Mouse (Mus musculus): Measurements from ENCODE around the gene Stk19. TPM values are rescaled to one million over a fixed set of nuclear protein-coding genes. Genes with fewer than 3 reads are reported as not detected.
"Not testable (repeated sequence)": the region's sequence is repeated elsewhere in the genome, so short reads cannot be mapped to it uniquely, and the experiment has no call there.

The Stk19 gene
- polyA plus RNA-seq, 1 experiment = 18.7 TPM

GRCm38 (mm10) chr17:34836155-34836855 is 440 bp downstream of the Stk19 start:
- H3K9me3 ChIP-seq (replicated peaks; ENCODE audit: control insufficient read depth, insufficient read depth, low read length, poor library complexity, severe bottlenecking) = peaks cover 1% of the 10 kb centered on the region; the same call in 1 of the 2 replicates
- no peaks in the 10 kb centered on the region for H3K27me3 ChIP-seq (ENCODE audit: control insufficient read depth, insufficient read depth, low read length, poor library complexity, severe bottlenecking)
- H3K4me1 ChIP-seq (ENCODE audit: control insufficient read depth, insufficient read depth, low read length) = no peaks in the 10 kb centered on the region
- H3K27ac ChIP-seq (ENCODE audit: insufficient read depth, low read length) = no peak overlapping the region
- no peak for TF ChIP-seq POLR2A (IDR thresholded peaks at IDR 0.05; ENCODE audit: insufficient read depth, low read length)
- TF ChIP-seq EP300 (IDR thresholded peaks at IDR 0.05; ENCODE audit: insufficient read depth, low read depth, low read length) = no peak
- TF ChIP-seq CTCF (IDR thresholded peaks at IDR 0.05; ENCODE audit: low read depth, low read length) = no peak
- H3K4me3 ChIP-seq (ENCODE audit: low read depth, low read length) = peak overlapping the region; percentile 89
- peak overlapping the region; percentile 41 for H3K9ac ChIP-seq (ENCODE audit: low read depth, poor library complexity, severe bottlenecking)
- peaks cover 5% of the 10 kb centered on the region for H3K36me3 ChIP-seq (ENCODE audit: control insufficient read depth, insufficient read depth, low read length, poor library complexity, severe bottlenecking)

GRCm38 (mm10) chr17:34830776-34831175 is 6.0 kb downstream of the Stk19 start:
- not testable (repeated sequence) for H3K4me1 ChIP-seq (ENCODE audit: control insufficient read depth, insufficient read depth, low read length); H3K27ac ChIP-seq (ENCODE audit: insufficient read depth, low read length); H3K9ac ChIP-seq (ENCODE audit: low read depth, poor library complexity, severe bottlenecking); H3K4me3 ChIP-seq (ENCODE audit: low read depth, low read length); H3K27me3 ChIP-seq (ENCODE audit: control insufficient read depth, insufficient read depth, low read length, poor library complexity, severe bottlenecking)
- Histone ChIP-seq H3K9me3 (replicated peaks; ENCODE audit: control insufficient read depth, insufficient read depth, low read length, poor library complexity, severe bottlenecking) (peaks cover 18% of the 10 kb centered on the region), H3K36me3 (ENCODE audit: control insufficient read depth, insufficient read depth, low read length, poor library complexity, severe bottlenecking) (peaks cover 19% of the 10 kb centered on the region)

GRCm38 (mm10) chr17:34814818-34815370 is 21.9 kb downstream of the Stk19 start:
- H3K4me1 ChIP-seq (ENCODE audit: control insufficient read depth, insufficient read depth, low read length) = no peaks in the 10 kb centered on the region

GRCm38 (mm10) chr17:34813747-34814146 is 23.0 kb downstream of the Stk19 start:
- not testable (repeated sequence) for H3K9me3 ChIP-seq (replicated peaks; ENCODE audit: control insufficient read depth, insufficient read depth, low read length, poor library complexity, severe bottlenecking); H3K36me3 ChIP-seq (ENCODE audit: control insufficient read depth, insufficient read depth, low read length, poor library complexity, severe bottlenecking); H3K4me1 ChIP-seq (ENCODE audit: control insufficient read depth, insufficient read depth, low read length); H3K27me3 ChIP-seq (ENCODE audit: control insufficient read depth, insufficient read depth, low read length, poor library complexity, severe bottlenecking); H3K9ac ChIP-seq (ENCODE audit: low read depth, poor library complexity, severe bottlenecking); H3K4me3 ChIP-seq (ENCODE audit: low read depth, low read length); H3K27ac ChIP-seq (ENCODE audit: insufficient read depth, low read length)
- peak; percentile 75 for TF ChIP-seq CTCF (IDR thresholded peaks at IDR 0.05; ENCODE audit: low read depth, low read length)

More at GRCm38 (mm10) chr17:34814818-34815370, 21.9 kb downstream of the Stk19 start:
- Histone ChIP-seq H3K9me3 (replicated peaks; ENCODE audit: control insufficient read depth, insufficient read depth, low read length, poor library complexity, severe bottlenecking) (no peaks in the 10 kb centered on the region), H3K27me3 (ENCODE audit: control insufficient read depth, insufficient read depth, low read length, poor library complexity, severe bottlenecking) (no peaks in the 10 kb centered on the region), H3K9ac (ENCODE audit: low read depth, poor library complexity, severe bottlenecking) (no peak overlapping the region), H3K27ac (ENCODE audit: insufficient read depth, low read length) (no peak overlapping the region), H3K4me3 (ENCODE audit: low read depth, low read length) (no peak overlapping the region), H3K36me3 (ENCODE audit: control insufficient read depth, insufficient read depth, low read length, poor library complexity, severe bottlenecking) (no peaks in the 10 kb centered on the region)
- TF ChIP-seq POLR2A (IDR thresholded peaks at IDR 0.05; ENCODE audit: insufficient read depth, low read length) (no peak), CTCF (IDR thresholded peaks at IDR 0.05; ENCODE audit: low read depth, low read length) (no peak), EP300 (IDR thresholded peaks at IDR 0.05; ENCODE audit: insufficient read depth, low read depth, low read length) (no peak)

GRCm38 (mm10) chr17:34811275-34811674 is 25.5 kb downstream of the Stk19 start:
- H3K27ac ChIP-seq (ENCODE audit: insufficient read depth, low read length) = no peak overlapping the region
- H3K36me3 ChIP-seq (ENCODE audit: control insufficient read depth, insufficient read depth, low read length, poor library complexity, severe bottlenecking) = no peaks in the 10 kb centered on the region
- TF ChIP-seq POLR2A (IDR thresholded peaks at IDR 0.05; ENCODE audit: insufficient read depth, low read length) (no peak), EP300 (IDR thresholded peaks at IDR 0.05; ENCODE audit: insufficient read depth, low read depth, low read length) (no peak), CTCF (IDR thresholded peaks at IDR 0.05; ENCODE audit: low read depth, low read length) (no peak)
- H3K9me3 ChIP-seq (replicated peaks; ENCODE audit: control insufficient read depth, insufficient read depth, low read length, poor library complexity, severe bottlenecking) = no peaks in the 10 kb centered on the region
- no peak overlapping the region for H3K4me3 ChIP-seq (ENCODE audit: low read depth, low read length)
- no peaks in the 10 kb centered on the region for H3K27me3 ChIP-seq (ENCODE audit: control insufficient read depth, insufficient read depth, low read length, poor library complexity, severe bottlenecking)
- no peaks in the 10 kb centered on the region for H3K4me1 ChIP-seq (ENCODE audit: control insufficient read depth, insufficient read depth, low read length)
- no peak overlapping the region for H3K9ac ChIP-seq (ENCODE audit: low read depth, poor library complexity, severe bottlenecking)

GRCm38 (mm10) chr17:34810811-34811210 is 25.9 kb downstream of the Stk19 start:
- H3K4me3 ChIP-seq (ENCODE audit: low read depth, low read length); H3K36me3 ChIP-seq (ENCODE audit: control insufficient read depth, insufficient read depth, low read length, poor library complexity, severe bottlenecking); H3K9ac ChIP-seq (ENCODE audit: low read depth, poor library complexity, severe bottlenecking); H3K9me3 ChIP-seq (replicated peaks; ENCODE audit: control insufficient read depth, insufficient read depth, low read length, poor library complexity, severe bottlenecking); H3K4me1 ChIP-seq (ENCODE audit: control insufficient read depth, insufficient read depth, low read length); H3K27me3 ChIP-seq (ENCODE audit: control insufficient read depth, insufficient read depth, low read length, poor library complexity, severe bottlenecking); H3K27ac ChIP-seq (ENCODE audit: insufficient read depth, low read length): not testable (repeated sequence)

- not testable (repeated sequence) for H3K27ac ChIP-seq (ENCODE audit: insufficient read depth, low read length); H3K36me3 ChIP-seq (ENCODE audit: control insufficient read depth, insufficient read depth, low read length, poor library complexity, severe bottlenecking); H3K4me1 ChIP-seq (ENCODE audit: control insufficient read depth, insufficient read depth, low read length); H3K4me3 ChIP-seq (ENCODE audit: low read depth, low read length); H3K27me3 ChIP-seq (ENCODE audit: control insufficient read depth, insufficient read depth, low read length, poor library complexity, severe bottlenecking); H3K9ac ChIP-seq (ENCODE audit: low read depth, poor library complexity, severe bottlenecking); H3K9me3 ChIP-seq (replicated peaks; ENCODE audit: control insufficient read depth, insufficient read depth, low read length, poor library complexity, severe bottlenecking)
These were observed 26.3 kb downstream of the Stk19 start for GRCm38 (mm10) chr17:34810411-34810810.
